Mouse (Mus musculus) erythroid progenitor cell, adult 5-6 weeks (primary cell): ENCODE measurements around the gene Col6a1. TPM values are rescaled to one million over a fixed set of nuclear protein-coding genes. Genes with fewer than 3 reads are reported as not detected.

ENCODE experiments used
- ATAC-seq: replicated peaks from 2 replicates; pipeline ENCODE4 v1.8.0; 2016; ENCODE audit warnings: moderate number of reproducible peaks, mild to moderate bottlenecking, moderate TSS enrichment, inconsistent platforms; ENCODE audit not compliant: poor library complexity, low FRiP score, severe bottlenecking
- total RNA-seq, 2 experiments: library from RNA; stranded (forward) in 1 of 2; stranded (reverse) in 1 of 2; fragments of 150-400 nt in 1 of 2; fragments of 186-747, 209-891 nt in 1 of 2; gene quantifications; 2 replicates each; pipeline versions ENCODE4 v1.2.3 to v1.2.4; 2015 to 2017; ENCODE audit warnings: low replicate concordance in 2 of 2

Gene Col6a1
- total RNA-seq, 2 experiments from 2014 or later = not detected

DNA sequence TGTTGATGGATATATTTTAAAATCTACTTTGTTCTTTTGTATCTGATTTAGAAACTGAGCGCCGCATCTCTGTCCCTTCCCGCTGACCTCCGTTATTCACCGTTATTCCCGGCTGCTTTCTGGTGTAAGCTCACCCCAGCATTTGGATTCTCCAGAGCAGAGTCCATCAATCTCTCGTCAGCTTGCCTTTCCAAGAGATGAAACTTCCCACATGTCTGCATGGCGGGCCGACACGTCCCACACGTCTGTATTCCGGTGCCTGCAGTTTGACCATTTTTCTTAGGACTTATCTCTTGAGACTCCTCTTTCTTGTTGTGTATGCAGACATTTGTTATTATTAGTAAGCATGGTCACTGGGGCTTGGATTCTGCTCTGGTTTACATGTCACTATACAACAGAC lies 42.0 kb downstream of the Col6a1 start:
- ATAC-seq = no peak

DNA sequence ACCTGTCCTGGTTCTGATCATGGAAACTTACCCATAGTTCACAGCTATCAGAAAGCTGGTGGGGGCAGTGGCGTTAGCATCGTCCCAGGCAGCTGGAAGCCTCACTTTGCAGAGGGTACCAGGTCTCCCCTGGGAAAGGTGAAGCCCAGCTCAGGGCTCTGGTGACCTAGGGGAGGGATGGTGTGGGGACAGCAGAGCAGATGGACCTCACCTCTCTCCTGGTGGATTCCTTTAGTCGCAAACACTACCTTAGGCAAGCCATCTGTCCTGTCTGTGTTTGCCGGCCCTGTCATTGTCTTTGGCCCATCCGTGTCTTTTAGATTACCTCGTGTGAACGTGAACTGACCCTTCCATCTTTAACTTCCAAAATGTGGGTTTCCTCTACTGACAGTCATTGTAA lies 42.5 kb downstream of the Col6a1 start:
- ATAC-seq = no peak

DNA sequence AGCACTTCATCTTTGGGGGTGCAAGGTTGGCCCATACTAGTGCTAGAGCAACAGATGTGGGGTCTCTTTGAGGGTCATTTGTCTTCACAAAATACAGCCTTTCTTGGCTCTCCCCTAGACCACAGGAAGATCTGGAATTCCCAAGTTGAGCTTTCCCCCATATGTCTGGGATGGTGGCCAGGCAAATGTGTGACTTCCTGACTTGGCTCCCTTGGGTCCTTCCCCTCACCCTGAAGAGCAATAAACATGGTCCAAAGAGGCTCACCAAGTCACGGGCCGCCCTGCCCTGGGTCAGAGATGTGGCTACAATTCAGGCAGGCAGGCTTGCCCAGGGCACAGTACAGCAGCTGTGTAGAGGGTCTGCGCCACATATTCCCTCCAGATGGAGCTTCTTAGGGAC lies 44.1 kb downstream of the Col6a1 start:
- ATAC-seq = no peak

DNA sequence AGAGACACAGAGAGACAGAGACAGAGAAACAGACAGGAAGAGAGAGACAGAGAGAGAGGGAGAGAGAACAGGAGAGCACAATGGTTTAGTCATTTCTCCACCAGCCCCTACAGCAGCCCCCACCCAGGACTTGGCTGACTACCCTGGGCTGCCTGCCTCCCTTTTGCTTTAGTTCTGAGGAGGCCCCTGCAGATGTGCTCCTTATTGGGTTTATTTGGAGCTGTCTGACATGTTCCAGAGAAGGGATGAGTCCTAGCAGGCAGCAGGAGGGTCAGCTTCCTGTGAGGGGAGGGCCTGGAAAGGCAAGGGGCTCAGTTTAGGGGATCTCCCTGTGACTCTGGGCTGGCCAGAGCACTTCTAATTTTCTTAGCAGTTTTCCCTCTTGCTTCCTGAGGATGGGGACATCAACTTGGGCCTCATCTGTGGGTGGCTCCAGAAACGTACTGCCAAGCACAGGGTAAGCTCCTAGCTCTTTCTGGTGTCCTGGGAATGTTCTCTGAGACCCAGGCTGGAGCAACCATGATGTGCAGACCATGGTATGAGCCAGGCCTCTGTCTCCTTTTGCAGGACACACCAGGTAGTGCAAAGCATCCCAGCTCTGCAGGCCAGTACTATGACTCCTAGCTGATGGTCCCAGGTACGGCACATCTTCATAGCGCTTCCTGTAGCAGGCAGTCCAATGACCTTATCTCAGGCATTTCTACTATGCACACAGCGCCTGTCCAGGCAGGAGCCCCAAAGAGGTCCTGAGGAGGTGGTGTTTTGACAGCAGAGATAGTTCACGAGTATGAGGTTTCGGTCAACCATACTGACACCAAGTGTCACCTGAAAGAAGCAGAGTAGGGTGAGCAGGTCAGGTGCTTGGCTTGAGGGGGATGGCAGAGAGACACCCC lies 45.0 kb downstream of the Col6a1 start:
- ATAC-seq = no peak

DNA sequence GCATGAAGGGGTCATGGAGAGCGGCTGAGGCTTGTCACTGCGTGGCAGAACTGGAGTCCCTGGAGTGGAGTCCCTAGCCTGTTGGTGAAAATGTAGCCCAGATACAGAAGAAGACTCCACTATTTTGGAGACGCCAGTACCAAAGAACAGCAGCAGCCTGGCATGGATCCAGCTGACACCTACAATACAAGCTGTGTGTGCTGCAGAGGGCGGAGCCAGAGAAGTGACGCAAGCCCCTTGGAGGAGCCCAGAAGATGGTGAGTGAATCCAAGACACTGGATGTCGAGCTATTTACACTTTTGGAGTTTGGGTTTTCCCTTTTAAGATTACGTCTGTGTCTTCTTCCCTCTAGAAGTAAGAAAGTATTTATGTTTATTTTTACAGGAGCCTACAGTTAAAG lies 47.8 kb downstream of the Col6a1 start:
- ATAC-seq = no peak

DNA sequence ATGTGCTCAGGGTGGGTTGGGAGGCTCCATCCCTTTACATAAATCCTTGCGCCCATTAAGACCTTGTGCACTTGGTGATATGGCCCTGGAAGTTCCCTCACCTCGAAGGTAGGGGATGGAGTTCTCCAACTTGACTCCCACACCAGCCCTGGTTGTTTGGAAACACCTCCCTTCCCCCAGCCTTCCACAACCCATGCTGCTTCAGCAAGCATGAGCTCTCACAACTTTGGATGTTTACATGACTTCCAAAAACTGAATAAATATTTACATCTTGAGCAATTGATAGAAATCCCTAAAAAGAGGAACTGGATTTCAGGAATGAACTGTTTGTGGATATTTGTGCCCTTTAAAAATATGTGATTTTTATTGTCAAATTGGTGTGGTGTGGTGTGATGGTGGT lies 50.7 kb downstream of the Col6a1 start:
- ATAC-seq = no peak

DNA sequence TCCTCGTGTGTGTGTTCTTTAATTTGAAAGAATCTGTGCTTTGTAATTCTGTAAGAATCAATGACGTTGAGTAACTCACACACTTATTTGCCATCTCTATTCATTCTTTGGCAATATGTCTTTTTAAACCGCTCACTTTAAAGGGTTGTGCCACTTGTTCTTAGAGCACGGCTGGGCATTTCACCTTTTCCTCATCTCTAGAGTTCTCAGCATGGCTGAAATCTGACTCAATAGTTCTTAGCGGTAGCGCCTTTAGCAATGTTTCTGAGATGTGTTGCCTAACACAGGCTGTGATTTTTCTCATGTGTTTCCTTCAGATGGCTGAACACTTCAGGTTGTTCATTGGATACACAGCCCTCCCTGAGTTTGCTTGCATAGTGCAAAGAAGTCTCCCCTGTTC lies 51.4 kb downstream of the Col6a1 start:
- no peak for ATAC-seq

DNA sequence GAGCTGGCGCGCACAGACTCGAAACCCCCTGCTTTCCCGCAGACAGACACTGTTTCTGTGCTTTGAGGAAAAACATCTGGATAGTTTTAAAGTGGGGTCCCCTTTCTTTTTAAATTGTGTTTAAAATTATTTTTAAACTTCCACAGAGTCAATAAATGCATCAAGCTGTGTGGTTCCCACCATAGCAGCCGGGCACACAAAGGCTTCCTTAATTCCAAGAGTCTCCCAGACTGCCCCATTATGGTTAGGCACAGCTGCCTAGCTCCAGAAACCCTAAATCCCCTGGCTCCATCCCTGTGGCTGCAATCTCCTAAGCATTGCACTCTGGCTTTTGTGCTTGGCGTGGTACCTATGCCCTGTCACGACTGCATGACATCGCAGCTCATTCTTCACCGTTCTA lies 54.0 kb downstream of the Col6a1 start:
- ATAC-seq = no peak

DNA sequence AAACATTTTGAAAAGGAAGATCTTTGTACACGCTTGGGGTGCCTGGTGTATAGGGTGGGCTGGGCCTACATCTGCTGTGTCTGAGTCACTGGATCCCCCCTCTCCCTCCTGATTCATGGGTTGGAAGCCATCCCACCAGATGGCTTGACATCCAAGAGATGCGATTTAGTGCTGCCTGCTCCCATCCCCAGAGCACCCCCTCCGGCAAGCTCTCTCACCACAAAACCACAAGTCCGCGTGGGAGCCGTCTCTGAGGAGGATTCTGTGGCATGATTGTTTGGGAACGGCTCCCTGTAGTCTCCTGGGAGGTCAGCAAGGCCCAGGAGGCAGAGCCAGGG lies 57.1 kb downstream of the Col6a1 start:
- ATAC-seq = no peak

DNA sequence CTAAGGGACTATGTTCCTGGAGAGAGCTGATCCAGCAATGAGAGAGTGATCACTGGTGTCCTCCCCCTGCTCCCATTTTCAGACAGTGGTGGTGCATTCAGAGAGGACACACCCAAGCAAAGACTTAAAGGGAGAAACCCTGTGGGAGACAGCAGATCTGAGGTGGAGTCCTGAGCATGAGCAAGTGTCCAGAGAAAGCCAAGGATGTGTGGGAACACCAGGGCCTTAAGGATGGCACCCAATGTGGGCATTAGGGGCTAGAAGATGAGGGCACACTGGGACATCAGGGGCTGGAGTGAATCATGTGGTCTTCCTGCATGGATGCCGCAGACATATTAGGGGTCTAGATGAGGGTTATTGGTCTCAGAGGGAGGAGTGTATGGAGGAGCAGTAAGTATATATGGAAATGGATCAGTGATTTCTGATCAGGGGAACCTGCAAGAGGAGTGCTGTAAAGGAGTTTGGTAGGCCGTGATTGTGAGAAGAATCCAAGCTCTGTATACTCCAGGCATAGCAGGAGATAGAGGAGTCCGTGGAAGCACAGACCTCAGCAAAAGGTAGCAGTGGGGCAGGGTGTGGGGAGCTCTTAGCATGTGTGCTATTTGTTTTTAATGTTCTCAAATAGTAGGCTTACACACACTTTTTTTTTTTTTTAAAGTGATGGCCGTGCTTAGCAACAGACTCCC lies 57.6 kb downstream of the Col6a1 start:
- no peak for ATAC-seq

DNA sequence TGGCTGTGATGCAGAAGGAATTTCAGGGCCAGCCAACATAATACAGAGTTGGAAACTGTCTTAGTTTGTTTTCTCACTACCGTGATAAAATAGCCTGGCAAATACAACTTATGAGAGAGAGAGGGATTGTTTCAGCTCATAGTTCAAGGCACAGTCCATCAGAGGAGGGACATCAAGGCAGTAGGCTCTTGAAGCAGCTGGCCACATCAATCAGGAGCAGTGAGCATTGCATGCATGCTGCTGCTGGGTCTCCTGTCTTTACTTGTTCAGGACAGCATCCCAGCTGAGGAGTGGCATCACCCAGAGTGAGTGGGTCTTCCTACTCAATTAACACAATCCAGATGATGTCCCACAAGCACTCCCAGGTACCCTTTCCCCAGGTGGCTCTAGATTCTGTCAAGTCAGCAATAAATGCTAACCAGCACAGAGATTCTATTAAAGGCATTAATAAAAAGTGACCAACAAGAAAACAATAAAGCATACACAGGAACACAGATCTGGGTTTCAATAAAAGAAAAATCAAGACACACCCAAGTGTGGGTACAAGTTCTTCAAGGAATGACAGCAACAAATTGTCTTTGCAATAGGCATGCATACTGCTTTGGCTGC lies 58.7 kb downstream of the Col6a1 start:
- no peak for ATAC-seq

DNA sequence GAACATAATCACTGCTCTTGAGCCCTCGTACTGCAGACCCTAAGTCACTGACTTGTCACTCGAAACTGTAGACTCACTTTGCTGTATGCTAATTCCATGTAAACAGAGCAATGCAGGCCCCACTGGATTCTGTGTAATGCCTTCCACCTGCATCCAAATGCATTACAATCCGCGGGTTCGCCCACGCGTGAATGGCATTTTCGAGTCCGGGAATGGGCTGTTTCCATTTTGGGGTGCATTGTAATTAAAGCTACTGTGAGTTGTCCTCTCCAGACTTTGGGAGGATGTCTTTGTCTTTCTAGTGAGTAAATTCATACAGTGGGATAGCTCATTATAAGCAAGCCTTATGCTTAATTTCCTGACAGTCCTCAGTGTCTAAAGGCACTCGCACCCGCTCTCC lies 60.4 kb downstream of the Col6a1 start:
- ATAC-seq = no peak

DNA sequence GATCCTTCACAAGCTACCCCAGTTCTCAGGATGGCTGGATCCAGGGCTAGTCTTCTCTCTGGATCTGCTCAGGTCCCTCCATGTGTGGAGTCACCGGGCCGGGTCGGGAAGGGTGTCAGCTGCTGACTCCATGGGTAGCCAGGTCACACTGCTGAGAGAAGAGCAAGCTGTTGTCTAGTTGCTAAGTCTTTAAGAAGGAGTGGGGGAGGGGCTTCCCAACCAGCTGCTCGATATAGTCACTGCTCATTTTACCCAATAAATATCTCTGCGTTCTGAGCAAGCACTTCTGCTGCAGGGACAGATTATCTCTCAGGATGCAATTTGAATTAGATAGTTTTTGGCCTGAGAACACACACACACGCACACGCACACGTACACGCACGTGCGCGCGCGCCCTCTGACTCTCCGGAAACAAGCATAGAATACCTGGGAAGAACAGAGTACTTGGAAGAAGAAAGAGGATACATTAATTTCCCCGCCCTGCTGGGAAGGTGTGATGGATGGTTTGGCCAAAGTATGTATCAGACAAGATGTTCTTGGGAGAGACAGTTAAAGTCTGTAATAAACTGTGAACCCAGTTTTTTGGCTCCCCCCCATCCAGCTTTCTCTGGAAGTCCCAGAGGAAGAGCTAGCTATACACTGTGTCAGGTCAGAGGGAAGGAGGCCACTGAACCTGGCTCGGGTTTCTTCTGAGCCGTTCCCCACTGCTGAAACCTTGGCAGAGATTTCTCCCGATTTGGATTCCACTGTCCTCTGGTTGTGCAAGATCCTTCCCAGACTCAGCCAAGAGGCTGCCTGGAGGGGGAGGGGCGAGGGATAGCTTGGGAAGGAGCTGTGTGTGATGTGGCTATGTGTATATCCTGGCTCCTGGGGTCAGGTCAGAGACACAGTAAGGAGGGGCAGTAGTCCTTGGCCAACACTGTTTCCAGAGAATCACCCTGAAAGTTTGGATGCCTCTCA lies 61.5 kb downstream of the Col6a1 start:
- ATAC-seq = no peak

Other genes with a start within 250 kb of the Col6a1 start
- 0.42 and 2.2 TPM in 2 replicates for gene Lss, start 194.6 kb downstream of the Col6a1 start, total RNA-seq (2015; ENCODE audit: low replicate concordance)
- 1.2 and 2.0 TPM in 2 replicates for gene Lss, start 194.6 kb downstream of the Col6a1 start, total RNA-seq (2017; ENCODE audit: low replicate concordance)
- gene Spatc1l, start 163.9 kb downstream of the Col6a1 start, total RNA-seq (2015; ENCODE audit: low replicate concordance) = not detected in 2 replicates
- gene Spatc1l, start 163.9 kb downstream of the Col6a1 start, total RNA-seq (2017; ENCODE audit: low replicate concordance) = not detected in 2 replicates
- not detected in 2 replicates for gene Ftcd, start 150.5 kb downstream of the Col6a1 start, total RNA-seq (2015; ENCODE audit: low replicate concordance)
- gene Ftcd, start 150.5 kb downstream of the Col6a1 start, total RNA-seq (2017; ENCODE audit: low replicate concordance) = not detected in 2 replicates
- gene Col6a2, start 102.5 kb downstream of the Col6a1 start, total RNA-seq (2015; ENCODE audit: low replicate concordance) = not detected in 2 replicates
- not detected in 2 replicates for gene Col6a2, start 102.5 kb downstream of the Col6a1 start, total RNA-seq (2017; ENCODE audit: low replicate concordance)
- gene Pcbp3, start 235.7 kb upstream of the Col6a1 start, total RNA-seq (2015; ENCODE audit: low replicate concordance) = 2.9 TPM in 1 of 2 replicates, not detected in the other
- not detected in 2 replicates for gene Pcbp3, start 235.7 kb upstream of the Col6a1 start, total RNA-seq (2017; ENCODE audit: low replicate concordance)